Mouse (Mus musculus) midbrain, embryonic 12.5 days (tissue): ENCODE results near the gene Nos1ap. TPM values are rescaled to one million over a fixed set of nuclear protein-coding genes. Genes with fewer than 3 reads are reported as not detected.
A peak's percentile ranks its signal among the peaks of the same experiment; 100 is the strongest.

Experiments used
- ATAC-seq: fragments of 200-750 bp; cut with Nextera tagmentation; 2 replicates; pipeline ENCODE4 v1.8.0; 2017; ENCODE audit warnings: low read depth, moderate TSS enrichment, moderate library complexity; ENCODE audit not compliant: low FRiP score
- H3K27ac ChIP-seq: fragments of 300-500 bp; sonication (generic); replicated peaks from 2 replicates; pipeline ENCODE4 v1.5.1; 2016; ENCODE audit warnings: mild to moderate bottlenecking
- H3K27me3 ChIP-seq: fragments of 300-500 bp; sonication (generic); 2 replicates; pipeline ENCODE4 v1.6.1; 2016; ENCODE audit warnings: mild to moderate bottlenecking
- H3K36me3 ChIP-seq: fragments of 300-500 bp; sonication (generic); 2 replicates; pipeline ENCODE4 v1.6.1; 2016
- H3K4me1 ChIP-seq: fragments of 300-500 bp; sonication (generic); 2 replicates; pipeline ENCODE4 v1.6.1; 2016
- H3K4me2 ChIP-seq: fragments of 300-500 bp; sonication (generic); replicated peaks from 2 replicates; pipeline ENCODE4 v1.6.1; 2016; ENCODE audit warnings: mild to moderate bottlenecking, moderate library complexity
- H3K4me3 ChIP-seq: fragments of 300-500 bp; sonication (generic); 2 replicates; pipeline ENCODE4 v1.5.1; 2016; ENCODE audit warnings: mild to moderate bottlenecking
- H3K9ac ChIP-seq: fragments of 300-500 bp; sonication (generic); replicated peaks from 2 replicates; pipeline ENCODE4 v1.6.1; 2016; ENCODE audit warnings: mild to moderate bottlenecking, moderate library complexity
- H3K9me3 ChIP-seq: fragments of 300-500 bp; sonication (generic); 2 replicates; pipeline ENCODE4 v1.6.1; 2016; ENCODE audit warnings: mild to moderate bottlenecking
- WGBS: fragments of 180-500 bp; shearing (Covaris S2); methylation state at CpG from one replicate; pipeline ENCODE4 v1.1.7; 2016; 5-methylcytosine and 5-hydroxymethylcytosine counted together
- polyA plus RNA-seq: library from polyadenylated mRNA; unstranded; fragments of >200 nt; fragmentation: Nextera tagmentation; extraction: Ambion mirVana; gene quantifications from 2 replicates; pipeline ENCODE4 v1.2.1, GENCODE M21; 2016

Gene Nos1ap
- polyA plus RNA-seq, 1 experiment from 2014 or later, result 11.9 TPM

DNA sequence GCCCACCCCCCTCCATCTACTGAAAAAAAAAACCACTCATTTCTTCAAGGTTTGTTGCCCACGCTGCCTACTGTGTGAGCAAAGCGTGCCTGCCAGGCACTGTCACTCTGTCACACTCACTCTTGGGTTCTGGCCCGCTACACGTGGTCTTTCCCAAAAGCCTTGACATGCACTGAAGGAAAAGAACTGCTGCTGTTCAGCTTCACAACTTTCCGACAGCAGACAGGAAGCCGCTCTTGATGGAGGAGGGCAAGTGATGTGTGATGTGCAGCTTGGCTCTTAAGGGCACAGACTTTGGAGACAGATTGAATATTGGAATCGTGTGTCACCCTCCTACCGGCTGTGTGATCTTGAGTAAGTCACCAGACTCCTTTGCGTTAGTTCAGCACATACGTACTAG lies 149.3 kb downstream of the Nos1ap start:
- H3K9ac ChIP-seq, result no peak overlapping the region

DNA sequence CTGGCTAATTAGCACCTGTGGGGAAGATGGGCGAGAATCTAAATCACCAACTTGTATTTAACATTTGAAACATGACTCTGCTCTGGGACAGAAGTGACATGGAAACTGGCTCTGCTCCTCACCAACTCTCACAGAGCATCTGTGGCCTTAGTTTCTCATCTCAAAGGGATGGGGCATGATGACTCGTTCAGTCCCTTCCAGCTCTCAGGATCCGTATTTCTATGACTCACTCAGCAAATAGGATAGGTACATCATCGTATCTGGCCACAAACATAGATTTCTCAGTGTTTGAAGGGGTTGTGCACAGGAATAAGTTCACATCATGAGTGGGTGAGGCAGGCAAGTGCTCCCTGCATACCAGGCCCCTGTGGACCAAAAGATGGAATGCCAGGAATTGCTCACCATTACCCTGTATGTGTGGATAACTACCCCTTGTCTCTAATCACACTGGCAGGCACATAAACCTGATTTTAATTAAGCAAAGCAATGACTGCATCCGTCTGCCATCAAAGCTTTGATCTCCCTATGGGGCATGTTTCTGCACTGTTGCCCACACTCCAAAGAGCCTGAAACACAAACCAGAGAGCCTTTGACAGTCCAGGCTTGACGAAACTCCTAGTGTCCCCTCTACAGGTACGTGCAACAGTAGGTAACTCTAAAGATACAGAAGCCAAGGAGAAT lies 151.1 kb downstream of the Nos1ap start:
- Histone ChIP-seq H3K4me1 (peaks cover 10% of the 10 kb centered on the region; the same call in 1 of the 2 replicates), H3K4me3 (no peak overlapping the region), H3K27me3 (no peaks in the 10 kb centered on the region; the same call in 1 of the 2 replicates), H3K27ac (no peak overlapping the region), H3K9ac (no peak overlapping the region), H3K9me3 (no peaks in the 10 kb centered on the region), H3K36me3 (no peaks in the 10 kb centered on the region), H3K4me2 (no peak overlapping the region)
- 58% methylated on average over 7 of the region's 7 CpGs for WGBS
- ATAC-seq, result no peak

More for the DNA sequence above, 149.3 kb downstream of the Nos1ap start:
- Histone ChIP-seq H3K9me3 (no peaks in the 10 kb centered on the region), H3K4me2 (no peak overlapping the region), H3K27me3 (no peaks in the 10 kb centered on the region; the same call in 1 of the 2 replicates), H3K27ac (no peak overlapping the region), H3K4me3 (no peak overlapping the region), H3K36me3 (no peaks in the 10 kb centered on the region), H3K4me1 (peaks cover 11% of the 10 kb centered on the region; the same call in 1 of the 2 replicates)
- 91% methylated on average over 10 of the region's 10 CpGs for WGBS
- ATAC-seq, result no peak

DNA sequence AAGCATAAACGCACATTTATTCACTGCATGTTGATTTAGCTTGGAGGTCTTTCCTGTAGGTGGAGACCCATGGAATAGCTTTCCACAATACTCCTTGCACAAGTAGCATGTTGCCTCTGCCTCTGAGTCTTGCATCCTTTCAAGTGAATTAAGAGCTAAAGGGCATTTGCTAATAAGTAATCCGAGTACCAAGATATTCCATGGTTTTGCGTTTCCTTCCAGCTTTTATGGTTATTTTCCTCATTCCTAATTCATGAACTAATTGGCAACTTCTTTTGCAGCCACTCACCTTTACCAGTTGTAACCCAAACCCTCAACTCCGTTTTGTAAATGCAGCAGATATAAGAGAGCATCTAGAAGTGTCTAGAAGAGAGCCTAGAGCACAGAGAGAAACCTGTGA lies 155.5 kb downstream of the Nos1ap start:
- no peak overlapping the region for H3K4me3 ChIP-seq
- H3K4me1 ChIP-seq, result peaks cover 17% of the 10 kb centered on the region; the same call in 1 of the 2 replicates
- 87% methylated on average over 4 of the region's 4 CpGs for WGBS
- H3K27me3 ChIP-seq, result peaks cover 28% of the 10 kb centered on the region
- H3K9ac ChIP-seq, result no peak overlapping the region
- ATAC-seq, result no peak
- no peak overlapping the region for H3K4me2 ChIP-seq
- H3K36me3 ChIP-seq, result no peaks in the 10 kb centered on the region
- H3K27ac ChIP-seq, result no peak overlapping the region
- no peaks in the 10 kb centered on the region for H3K9me3 ChIP-seq

DNA sequence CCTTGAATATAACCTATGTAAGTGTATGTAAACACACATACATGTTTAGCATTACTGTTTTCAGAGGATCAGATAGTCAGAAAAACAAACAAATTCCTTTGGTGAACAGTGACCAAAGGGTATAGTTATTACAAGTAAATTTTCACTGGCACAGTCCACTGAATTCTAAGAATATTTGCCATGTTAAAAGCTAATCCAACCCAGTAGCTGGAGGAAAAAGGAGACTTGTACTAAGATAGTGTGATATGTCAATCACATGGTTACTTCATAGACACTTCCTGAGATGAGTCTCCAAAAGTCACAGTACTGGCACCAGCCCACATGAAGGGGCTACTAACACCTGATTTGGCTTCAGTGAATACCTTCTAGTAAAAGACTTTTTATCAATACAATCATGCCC lies 156.0 kb downstream of the Nos1ap start:
- Histone ChIP-seq H3K4me2 (no peak overlapping the region), H3K36me3 (no peaks in the 10 kb centered on the region), H3K4me3 (no peak overlapping the region), H3K4me1 (peaks cover 14% of the 10 kb centered on the region; the same call in 1 of the 2 replicates), H3K27me3 (peaks cover 33% of the 10 kb centered on the region), H3K9ac (no peak overlapping the region), H3K27ac (no peak overlapping the region), H3K9me3 (no peaks in the 10 kb centered on the region)
- ATAC-seq, result no peak

DNA sequence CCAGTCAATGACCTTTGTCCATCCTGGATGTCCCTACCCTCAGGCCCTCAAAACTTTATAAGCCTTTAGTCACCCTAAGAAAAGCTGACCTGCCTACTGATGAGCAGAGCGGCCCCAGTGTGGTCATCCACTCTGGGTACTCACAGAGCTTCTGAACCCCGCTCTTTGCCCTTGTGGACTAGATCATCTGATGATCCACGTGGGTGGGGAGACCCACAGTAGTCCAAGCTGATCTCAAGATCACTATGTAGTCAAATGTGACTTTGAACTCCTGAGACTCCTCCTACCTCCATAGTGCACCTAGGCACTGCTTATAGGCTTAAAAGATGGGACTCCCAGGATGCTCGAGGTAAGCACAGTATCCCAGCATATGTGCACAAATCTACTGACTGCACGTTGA lies 157.4 kb downstream of the Nos1ap start:
- no peak for ATAC-seq
- Histone ChIP-seq H3K4me3 (no peak overlapping the region), H3K4me2 (no peak overlapping the region), H3K4me1 (peaks cover 11% of the 10 kb centered on the region; the same call in 1 of the 2 replicates), H3K9me3 (no peaks in the 10 kb centered on the region), H3K27ac (no peak overlapping the region), H3K36me3 (no peaks in the 10 kb centered on the region), H3K9ac (no peak overlapping the region), H3K27me3 (peaks cover 39% of the 10 kb centered on the region)
- 87% methylated on average over 5 of the region's 5 CpGs for WGBS

DNA sequence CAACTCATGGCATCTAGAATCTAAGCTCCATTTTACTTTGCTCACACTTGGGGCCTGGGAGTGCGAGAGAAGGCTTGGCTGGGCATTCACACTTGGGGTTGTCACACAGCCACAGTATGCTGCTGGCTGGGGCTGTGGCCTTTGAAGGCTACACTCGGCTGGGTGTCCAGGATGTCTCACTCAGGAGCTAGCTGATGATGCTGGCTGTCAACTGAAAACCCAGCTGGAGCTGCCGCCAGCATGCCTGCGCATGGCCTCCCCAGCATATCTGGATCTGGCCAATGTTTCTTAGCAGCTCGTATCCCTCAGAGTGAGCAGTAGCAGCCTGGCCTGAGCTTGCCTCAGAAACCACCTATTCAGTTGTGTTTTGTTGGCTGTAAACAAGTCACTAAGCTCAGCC lies 158.3 kb downstream of the Nos1ap start:
- no peak for ATAC-seq
- no peak overlapping the region for H3K4me3 ChIP-seq

DNA sequence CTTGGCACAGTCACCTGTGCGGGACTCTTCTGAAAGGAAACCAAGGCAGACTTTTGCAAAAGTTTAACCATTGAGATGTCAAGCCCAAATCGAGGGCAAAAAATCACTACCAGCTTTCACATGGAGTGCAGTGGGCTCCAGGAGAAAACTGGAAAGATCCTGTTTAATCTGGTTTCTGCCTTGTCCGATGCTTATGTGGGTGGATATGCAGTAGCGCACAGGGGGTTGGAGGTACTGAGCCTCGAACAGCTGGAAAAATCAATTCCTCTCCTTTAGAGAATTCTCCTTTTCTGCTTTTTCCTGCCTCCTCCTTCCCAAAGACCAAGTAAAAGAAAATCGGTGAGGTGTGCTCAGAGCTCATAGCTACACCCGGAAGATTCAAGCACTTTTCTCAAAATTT lies 159.0 kb downstream of the Nos1ap start:
- H3K27ac ChIP-seq, result no peak overlapping the region
- H3K4me1 ChIP-seq, result peaks cover 13% of the 10 kb centered on the region; the same call in 1 of the 2 replicates
- H3K4me3 ChIP-seq, result no peak overlapping the region
- H3K4me2 ChIP-seq, result no peak overlapping the region
- ATAC-seq, result no peak
- H3K36me3 ChIP-seq, result no peaks in the 10 kb centered on the region
- 92% methylated on average over 7 of the region's 7 CpGs for WGBS
- no peak overlapping the region for H3K9ac ChIP-seq
- peaks cover 53% of the 10 kb centered on the region for H3K27me3 ChIP-seq
- no peaks in the 10 kb centered on the region for H3K9me3 ChIP-seq

More for the DNA sequence above, 158.3 kb downstream of the Nos1ap start:
- Histone ChIP-seq H3K4me1 (peaks cover 11% of the 10 kb centered on the region; the same call in 1 of the 2 replicates), H3K36me3 (no peaks in the 10 kb centered on the region), H3K4me2 (no peak overlapping the region), H3K27ac (no peak overlapping the region), H3K9ac (no peak overlapping the region), H3K9me3 (no peaks in the 10 kb centered on the region), H3K27me3 (peaks cover 47% of the 10 kb centered on the region)
- WGBS, result 63% methylated on average over 5 of the region's 5 CpGs

DNA sequence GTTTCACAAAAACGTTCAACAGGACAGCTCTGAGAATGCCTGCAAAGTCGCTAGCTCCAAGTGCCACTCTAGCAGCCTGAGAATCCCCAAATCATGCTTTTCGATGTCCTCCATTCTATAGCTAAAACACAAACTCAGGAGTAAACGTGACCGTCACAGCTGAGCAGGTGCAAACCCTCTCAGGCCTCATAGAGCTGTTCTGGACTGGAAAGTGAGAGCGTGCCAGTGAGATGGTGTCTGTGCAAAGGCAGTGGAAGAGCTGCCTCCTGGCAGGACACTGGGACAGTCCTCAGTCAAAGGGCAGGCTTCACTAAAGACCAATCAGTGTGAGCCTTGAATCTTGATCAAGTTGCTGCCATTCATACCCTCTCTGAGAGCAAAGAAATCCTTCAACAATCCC lies 160.0 kb downstream of the Nos1ap start:
- Histone ChIP-seq H3K27me3 (peaks cover 55% of the 10 kb centered on the region), H3K27ac (no peak overlapping the region)
- ATAC-seq, result no peak

DNA sequence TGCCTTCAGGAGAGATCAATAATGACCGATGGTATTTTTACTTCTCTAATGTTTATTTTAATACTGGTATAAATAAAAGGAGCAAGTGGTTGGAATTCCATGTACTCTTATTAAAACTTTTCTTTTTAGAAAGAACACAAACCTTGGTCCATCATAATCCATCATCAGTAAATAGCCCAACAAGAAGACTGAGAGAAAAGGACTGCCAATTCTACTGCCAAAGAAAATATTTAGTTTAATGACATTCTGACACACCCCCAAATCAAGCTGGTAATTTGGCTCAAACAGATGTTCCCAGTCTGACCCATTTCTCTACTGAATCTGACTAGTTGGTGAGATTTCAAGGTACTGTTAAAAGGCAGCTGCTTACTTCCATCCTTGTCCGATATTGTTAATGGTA lies 161.5 kb downstream of the Nos1ap start:
- Histone ChIP-seq H3K4me1 (peaks cover 34% of the 10 kb centered on the region), H3K4me3 (no peak overlapping the region), H3K27ac (no peak overlapping the region), H3K36me3 (no peaks in the 10 kb centered on the region), H3K9me3 (no peaks in the 10 kb centered on the region), H3K27me3 (peaks cover 55% of the 10 kb centered on the region), H3K9ac (no peak overlapping the region), H3K4me2 (no peak overlapping the region)
- 94% methylated on average over 2 of the region's 2 CpGs for WGBS
- ATAC-seq, result no peak

More for the DNA sequence above, 160.0 kb downstream of the Nos1ap start:
- H3K4me1 ChIP-seq, result peaks cover 19% of the 10 kb centered on the region
- H3K4me3 ChIP-seq, result no peak overlapping the region
- H3K4me2 ChIP-seq, result no peak overlapping the region
- no peaks in the 10 kb centered on the region for H3K36me3 ChIP-seq
- WGBS, result 64% methylated on average over 6 of the region's 6 CpGs
- H3K9ac ChIP-seq, result no peak overlapping the region
- H3K9me3 ChIP-seq, result no peaks in the 10 kb centered on the region

DNA sequence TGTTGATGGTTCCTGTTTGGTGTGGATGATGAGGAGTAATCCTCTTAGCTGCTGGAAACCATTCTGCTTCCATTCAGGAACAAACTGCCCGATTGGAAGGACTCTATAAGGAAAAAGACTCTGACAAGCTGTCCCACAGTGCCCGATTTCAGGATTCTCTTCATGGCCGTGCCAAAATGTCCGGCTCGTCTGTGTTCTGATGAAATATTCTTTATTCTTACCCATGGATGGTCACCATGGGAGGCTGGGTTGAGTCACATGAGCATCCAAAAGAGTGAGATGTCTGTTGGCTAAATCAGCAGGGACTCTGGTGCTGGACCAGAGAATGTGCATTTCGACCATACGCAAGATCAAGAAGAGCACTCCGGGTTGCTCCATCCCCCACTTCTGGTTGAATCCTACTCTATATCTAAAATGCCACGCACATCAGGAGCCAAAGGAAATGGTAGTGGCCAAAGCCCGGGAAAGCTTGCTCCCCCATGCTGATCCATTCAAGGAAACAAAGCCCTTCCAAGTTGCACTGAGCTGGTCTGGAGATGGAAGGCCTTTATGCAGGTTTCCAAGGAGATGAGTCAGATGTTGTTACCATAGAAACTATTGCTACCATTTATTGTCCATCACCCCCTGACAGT lies 165.3 kb downstream of the Nos1ap start:
- H3K9ac ChIP-seq, result no peak overlapping the region
- peak overlapping the region; percentile 16; the same call in 1 of the 2 replicates for H3K27ac ChIP-seq
- no peaks in the 10 kb centered on the region for H3K9me3 ChIP-seq
- no peak overlapping the region for H3K4me3 ChIP-seq
- peaks cover 60% of the 10 kb centered on the region for H3K27me3 ChIP-seq
- H3K36me3 ChIP-seq, result no peaks in the 10 kb centered on the region
- peak; percentile 93 for ATAC-seq
- WGBS, result 33% methylated on average over 10 of the region's 10 CpGs
- peak overlapping the region; percentile 22 for H3K4me2 ChIP-seq
- H3K4me1 ChIP-seq, result peaks cover 26% of the 10 kb centered on the region

DNA sequence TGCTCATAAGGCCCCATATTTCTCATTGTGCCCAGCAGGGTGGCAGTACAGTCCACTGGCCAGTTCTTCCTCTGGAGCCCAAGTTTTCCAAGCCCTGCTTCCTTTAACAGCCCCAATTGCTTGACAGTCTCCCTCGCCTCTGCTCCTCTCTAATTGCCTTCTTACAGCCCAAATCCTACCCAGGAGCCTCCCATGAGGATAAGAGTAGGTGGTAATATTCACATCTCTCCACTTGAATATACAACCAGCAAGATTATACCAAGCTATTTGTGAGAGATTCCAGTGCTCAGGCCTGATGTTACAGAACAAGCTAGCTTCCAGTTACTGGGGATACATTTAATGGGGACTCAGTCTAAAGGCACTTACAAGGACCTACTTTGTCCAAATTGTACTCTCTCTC lies 166.6 kb downstream of the Nos1ap start:
- Histone ChIP-seq H3K4me3 (no peak overlapping the region), H3K9ac (no peak overlapping the region), H3K27ac (no peak overlapping the region), H3K36me3 (no peaks in the 10 kb centered on the region), H3K4me1 (peaks cover 26% of the 10 kb centered on the region), H3K9me3 (no peaks in the 10 kb centered on the region), H3K4me2 (no peak overlapping the region), H3K27me3 (peaks cover 57% of the 10 kb centered on the region)
- ATAC-seq, result no peak
- 78% methylated on average over 1 of the region's 1 CpGs for WGBS

DNA sequence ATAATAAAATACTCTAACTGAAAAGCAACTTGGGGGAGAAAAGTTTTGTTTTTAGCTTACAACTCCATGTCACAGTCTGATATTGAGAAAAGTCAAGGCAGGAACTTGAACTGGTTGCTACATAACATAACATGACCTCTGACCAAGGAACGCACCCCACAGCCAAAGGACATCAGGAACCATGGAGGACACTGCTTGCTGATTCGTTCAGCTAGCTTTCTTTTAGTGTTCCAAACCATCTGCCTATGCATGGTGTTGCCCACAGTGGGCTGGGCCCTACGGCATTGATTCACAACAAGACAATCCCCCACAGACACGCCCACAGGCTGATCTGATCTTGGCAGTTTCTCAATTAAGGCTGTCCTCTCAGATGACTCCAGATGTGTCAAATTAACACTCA lies 167.5 kb downstream of the Nos1ap start:
- H3K9me3 ChIP-seq, result no peaks in the 10 kb centered on the region
- H3K27me3 ChIP-seq, result peaks cover 50% of the 10 kb centered on the region
- no peak overlapping the region for H3K4me2 ChIP-seq
- H3K4me3 ChIP-seq, result no peak overlapping the region
- no peak overlapping the region for H3K9ac ChIP-seq
- H3K27ac ChIP-seq, result no peak overlapping the region
- peaks cover 26% of the 10 kb centered on the region for H3K4me1 ChIP-seq
- 86% methylated on average over 4 of the region's 4 CpGs for WGBS
- no peaks in the 10 kb centered on the region for H3K36me3 ChIP-seq
- ATAC-seq, result no peak
